Mouse (Mus musculus): Measurements from ENCODE around the gene Msantd4. TPM values are rescaled to one million over a fixed set of nuclear protein-coding genes. Genes with fewer than 3 reads are reported as not detected.
"Not testable (repeated sequence)": the region's sequence is repeated elsewhere in the genome, so short reads cannot be mapped to it uniquely, and the experiment has no call there.

Msantd4 gene
- 11.8 and 12.6 TPM in 2 replicates for total RNA-seq (2017)

- ATAC-seq (ENCODE audit: extremely low read depth, insufficient number of reproducible peaks, low FRiP score, poor library complexity, severe bottlenecking), result peak; percentile 98
Observed at GRCm38 (mm10) chr9:4375828-4376639, at the start of gene Msantd4. TSS of gene Msantd4 (plus strand) at chr9:4376562.

- no peak for ATAC-seq (ENCODE audit: extremely low read depth, insufficient number of reproducible peaks, low FRiP score, poor library complexity, severe bottlenecking)
Observed at GRCm38 (mm10) chr9:4353163-4353562, 23.2 kb upstream of the Msantd4 start.

- no peak for ATAC-seq (ENCODE audit: extremely low read depth, insufficient number of reproducible peaks, low FRiP score, poor library complexity, severe bottlenecking)
Observed at GRCm38 (mm10) chr9:4376640-4377120, 318 bp downstream of the Msantd4 start.

- ATAC-seq (ENCODE audit: extremely low read depth, insufficient number of reproducible peaks, low FRiP score, poor library complexity, severe bottlenecking), result not testable (repeated sequence)
Observed at GRCm38 (mm10) chr9:4400801-4401200, 24.4 kb downstream of the Msantd4 start.

Other genes with a start within 250 kb of the Msantd4 start
- gene Aasdhppt, start 67.1 kb upstream of the Msantd4 start, total RNA-seq (2017), result 8.7 and 11.5 TPM in 2 replicates
- gene Kbtbd3, start 66.7 kb upstream of the Msantd4 start, total RNA-seq (2017), result 4.0 and 4.9 TPM in 2 replicates

All from neutrophil, adult 5-6 weeks (primary cell).